Mouse (Mus musculus): ENCODE measurements around the gene Fam71f2.

GRCm38 (mm10) chr6:29240806-29241205 is 38.6 kb upstream of the Fam71f2 start:
- no peak for TF ChIP-seq GATA1 (IDR thresholded peaks at IDR 0.05; ENCODE audit: low read length)
- TF ChIP-seq TAL1 (IDR thresholded peaks at IDR 0.05; ENCODE audit: low read length) = no peak
